Comparison of ENCODE assay signal across 8 mouse cellular contexts in genomic region chr6:72711508-72712081, GRCm38 (mm10).
DNase-seq lines count a peak whose midpoint lies in the region; ATAC-seq lines count a peak whose summit lies in the region.

No protein-coding gene starts in this region.

- H3K4me1 ChIP-seq in forebrain, embryonic 11.5 days (replicated peaks; ENCODE audit: control insufficient read depth, insufficient read depth, low read length): peaks cover 24% of the 10 kb centered on the region
- peaks cover 42% of the 10 kb centered on the region for H3K4me1 ChIP-seq in neural tube, embryonic 12.5 days

- no peaks in the 10 kb centered on the region for H3K36me3 ChIP-seq in forebrain, embryonic 11.5 days (ENCODE audit: control insufficient read depth, insufficient read depth, low read length)
- no peaks in the 10 kb centered on the region for H3K36me3 ChIP-seq in neural tube, embryonic 12.5 days

- peak; percentile 91 for ATAC-seq in forebrain, embryonic 11.5 days (replicated peaks; ENCODE audit: low FRiP score)
- peak; percentile 88 for ATAC-seq in neural tube, embryonic 12.5 days (ENCODE audit: low FRiP score, low read depth)
- ATAC-seq in monocyte, adult 5-6 weeks (replicated peaks; ENCODE audit: insufficient number of reproducible peaks, low FRiP score, low TSS enrichment, poor library complexity, severe bottlenecking): no peak

- DNase-seq in layer of hippocampus, adult 11-12 months (ENCODE audit: low spot score): peak; percentile 31
- DNase-seq in layer of hippocampus, adult 9-10 months (ENCODE audit: low spot score): no peak
- DNase-seq in forebrain, embryonic 11.5 days (ENCODE audit: low spot score): peak; percentile 70
- DNase-seq in layer of hippocampus, postnatal 36 days: peak; percentile 30 to 40
- DNase-seq in gastrocnemius, postnatal 10 days: no peak
- DNase-seq in adrenal gland, adult 18-20 months (ENCODE audit: low spot score in 2 of 2): no peak

- H3K4me3 ChIP-seq in forebrain, embryonic 11.5 days (ENCODE audit: low read depth, low read length): no peak overlapping the region
- H3K4me3 ChIP-seq in neural tube, embryonic 12.5 days: no peak overlapping the region

- peak overlapping the region; percentile 5; the same call in 1 of the 2 replicates for H3K4me2 ChIP-seq in forebrain, embryonic 11.5 days (ENCODE audit: low read depth, low read length, severe bottlenecking)
- H3K4me2 ChIP-seq in neural tube, embryonic 12.5 days (replicated peaks): peak overlapping the region; percentile 28

- no peaks in the 10 kb centered on the region for H3K9me3 ChIP-seq in forebrain, embryonic 11.5 days (ENCODE audit: control insufficient read depth, low read length)
- no peaks in the 10 kb centered on the region for H3K9me3 ChIP-seq in neural tube, embryonic 12.5 days

- peak overlapping the region; percentile 26 for H3K27ac ChIP-seq in forebrain, embryonic 11.5 days (ENCODE audit: low read depth, low read length)
- H3K27ac ChIP-seq in neural tube, embryonic 12.5 days: peak overlapping the region; percentile 8; the same call in 1 of the 2 replicates

- no peak overlapping the region; the same call in 1 of the 2 replicates for H3K9ac ChIP-seq in forebrain, embryonic 11.5 days (ENCODE audit: low read length)
- H3K9ac ChIP-seq in neural tube, embryonic 12.5 days: no peak overlapping the region

- WGBS in forebrain, embryonic 11.5 days: 2% methylated on average over 8 of the region's 8 CpGs
- 3% methylated on average over 8 of the region's 8 CpGs for WGBS in neural tube, embryonic 12.5 days

- H3K27me3 ChIP-seq in forebrain, embryonic 11.5 days (ENCODE audit: control insufficient read depth, insufficient read depth, low read length): no peaks in the 10 kb centered on the region
- H3K27me3 ChIP-seq in neural tube, embryonic 12.5 days (replicated peaks): peaks cover 8% of the 10 kb centered on the region; the same call in 1 of the 2 replicates

Comparison
In these comparisons a context has a peak if more than half of its experiments do, and no peak if none do; other contexts are left out.
1. DNase-seq: peak in layer of hippocampus, adult 11-12 months (single experiment), forebrain, embryonic 11.5 days (single experiment) and layer of hippocampus, postnatal 36 days (2 of 2); none in layer of hippocampus, adult 9-10 months (single experiment), gastrocnemius, postnatal 10 days (single experiment) and adrenal gland, adult 18-20 months (0 of 2).